Mouse (Mus musculus): Measurements from ENCODE around the gene Adamtsl3.

The Adamtsl3 gene

GRCm38 (mm10) chr7:82335211-82336121 is at the start of gene Adamtsl3:
TSS of gene Adamtsl3 (plus strand) at chr7:82335694.
- in situ Hi-C loops (cut with MboI, MseI): no loop called here

GRCm38 (mm10) chr7:82287242-82287641 is 48.3 kb upstream of the Adamtsl3 start:
- in situ Hi-C loops (cut with MboI, MseI): no loop called here

- in situ Hi-C loops (cut with MboI, MseI): no loop called here
These were observed 42.1 kb upstream of the Adamtsl3 start for GRCm38 (mm10) chr7:82293441-82293840.

GRCm38 (mm10) chr7:82294083-82294482 is 41.4 kb upstream of the Adamtsl3 start:
- in situ Hi-C loops (cut with MboI, MseI): no loop called here

- in situ Hi-C loops (cut with MboI, MseI): no loop called here
These were observed 40.9 kb upstream of the Adamtsl3 start for GRCm38 (mm10) chr7:82294611-82295010.

GRCm38 (mm10) chr7:82308398-82308797 is 27.1 kb upstream of the Adamtsl3 start:
- in situ Hi-C loops (cut with MboI, MseI): no loop called here

GRCm38 (mm10) chr7:82318515-82318914 is 17.0 kb upstream of the Adamtsl3 start:
- in situ Hi-C loops (cut with MboI, MseI): no loop called here

GRCm38 (mm10) chr7:82326616-82327015 is 8.9 kb upstream of the Adamtsl3 start:
- in situ Hi-C loops (cut with MboI, MseI): no loop called here

- in situ Hi-C loops (cut with MboI, MseI): no loop called here
These were observed 8.3 kb upstream of the Adamtsl3 start for GRCm38 (mm10) chr7:82327201-82327600.

GRCm38 (mm10) chr7:82327881-82328280 is 7.6 kb upstream of the Adamtsl3 start:
- in situ Hi-C loops (cut with MboI, MseI): no loop called here

- in situ Hi-C loops (cut with MboI, MseI): no loop called here
These were observed 5.7 kb upstream of the Adamtsl3 start for GRCm38 (mm10) chr7:82329831-82330230.

- in situ Hi-C loops (cut with MboI, MseI): no loop called here
These were observed 4.6 kb upstream of the Adamtsl3 start for GRCm38 (mm10) chr7:82330860-82331259.

GRCm38 (mm10) chr7:82334000-82334399 is 1.5 kb upstream of the Adamtsl3 start:
- in situ Hi-C loops (cut with MboI, MseI): no loop called here

- in situ Hi-C loops (cut with MboI, MseI): no loop called here
These were observed 638 bp downstream of the Adamtsl3 start for GRCm38 (mm10) chr7:82336132-82336531.

GRCm38 (mm10) chr7:82338121-82338520 is 2.6 kb downstream of the Adamtsl3 start:
- in situ Hi-C loops (cut with MboI, MseI): no loop called here

- in situ Hi-C loops (cut with MboI, MseI): no loop called here
These were observed 3.0 kb downstream of the Adamtsl3 start for GRCm38 (mm10) chr7:82338532-82338931.

GRCm38 (mm10) chr7:82339214-82339613 is 3.7 kb downstream of the Adamtsl3 start:
- in situ Hi-C loops (cut with MboI, MseI): no loop called here

- in situ Hi-C loops (cut with MboI, MseI): loop anchor here (10.0 kb wide), 1 partner anchor 1913 kb away; no protein-coding TSS in a partner anchor
These were observed 6.0 kb downstream of the Adamtsl3 start for GRCm38 (mm10) chr7:82341476-82341875.

GRCm38 (mm10) chr7:82346706-82347105 is 11.2 kb downstream of the Adamtsl3 start:
- in situ Hi-C loops (cut with MboI, MseI): loop anchor here (10.0 kb wide), 1 partner anchor 1908 kb away; no protein-coding TSS in a partner anchor

GRCm38 (mm10) chr7:82349796-82350195 is 14.3 kb downstream of the Adamtsl3 start:
- in situ Hi-C loops (cut with MboI, MseI): loop anchor here (10.0 to 25.0 kb wide), 2 partner anchors 1813 to 1905 kb away; partner anchors contain the start of gene Abhd17c

GRCm38 (mm10) chr7:82350421-82350820 is 14.9 kb downstream of the Adamtsl3 start:
- in situ Hi-C loops (cut with MboI, MseI): loop anchor here (25.0 kb wide), 1 partner anchor 1812 kb away; the partner anchor contains the start of gene Abhd17c

GRCm38 (mm10) chr7:82359146-82359545 is 23.7 kb downstream of the Adamtsl3 start:
- in situ Hi-C loops (cut with MboI, MseI): loop anchor here (25.0 kb wide), 1 partner anchor 1803 kb away; the partner anchor contains the start of gene Abhd17c

- in situ Hi-C loops (cut with MboI, MseI): loop anchor here (25.0 kb wide), 1 partner anchor 1803 kb away; the partner anchor contains the start of gene Abhd17c
These were observed 24.2 kb downstream of the Adamtsl3 start for GRCm38 (mm10) chr7:82359674-82360073.
